Mouse (Mus musculus): Measurements from ENCODE around the gene Hint2.

Gene Hint2

GRCm38 (mm10) chr4:43604751-43605685, 51.2 kb downstream of the Hint2 start:
- no peak for DNase-seq (ENCODE audit: low spot score)

All from urinary bladder, postnatal 14 days (tissue).